Mouse (Mus musculus) ES-Bruce4 (cell line): Measurements from ENCODE around the gene Epdr1. TPM values are rescaled to one million over a fixed set of nuclear protein-coding genes. Genes with fewer than 3 reads are reported as not detected.
"Not testable (repeated sequence)": the region's sequence is repeated elsewhere in the genome, so short reads cannot be mapped to it uniquely, and the experiment has no call there.

Experiments used
- H3K27ac ChIP-seq: 2 replicates; pipeline ENCODE4 v1.5.1; 2012; ENCODE audit warnings: low read length, inconsistent platforms; ENCODE audit not compliant: insufficient read depth
- H3K27me3 ChIP-seq: 2 replicates; pipeline ENCODE4 v1.6.1; 2012; ENCODE audit warnings: mild to moderate bottlenecking, low read length, inconsistent platforms; ENCODE audit not compliant: control insufficient read depth, poor library complexity, insufficient read depth, severe bottlenecking
- H3K36me3 ChIP-seq: 2 replicates; pipeline ENCODE4 v1.6.1; 2012; ENCODE audit warnings: inconsistent platforms, mild to moderate bottlenecking, low read length, moderate library complexity; ENCODE audit not compliant: control insufficient read depth, poor library complexity, insufficient read depth, severe bottlenecking
- H3K4me1 ChIP-seq: one replicate; pipeline ENCODE4 v1.8.1; 2011; ENCODE audit warnings: low read length; ENCODE audit not compliant: control insufficient read depth, insufficient read depth
- H3K4me3 ChIP-seq: 2 replicates; pipeline ENCODE4 v1.5.1; 2011; ENCODE audit warnings: low read depth, mild to moderate bottlenecking, low read length
- H3K9ac ChIP-seq: 2 replicates; pipeline ENCODE4 v1.6.1; 2012; ENCODE audit warnings: low read depth, mild to moderate bottlenecking, inconsistent platforms; ENCODE audit not compliant: poor library complexity, severe bottlenecking
- H3K9me3 ChIP-seq: replicated peaks from 2 replicates; pipeline ENCODE4 v1.6.1; 2012; ENCODE audit warnings: mild to moderate bottlenecking, low read length, inconsistent platforms; ENCODE audit not compliant: control insufficient read depth, poor library complexity, insufficient read depth, severe bottlenecking
- CTCF ChIP-seq: IDR thresholded peaks from one replicate; pipeline ENCODE4 v1.8.1; 2011; ENCODE audit warnings: low read depth, low read length
- EP300 ChIP-seq: IDR thresholded peaks from 2 replicates; pipeline ENCODE4 v1.6.1; 2011; ENCODE audit warnings: low read depth, low read length; ENCODE audit not compliant: insufficient read depth
- POLR2A ChIP-seq: IDR thresholded peaks from one replicate; pipeline ENCODE4 v1.8.1; 2011; ENCODE audit warnings: low read length; ENCODE audit not compliant: insufficient read depth
- polyA plus RNA-seq: library from polyadenylated mRNA; stranded (reverse); fragments of >200 nt; gene quantifications from 2 replicates; pipeline ENCODE4 v1.2.4, GENCODE M21; 2011; ENCODE audit warnings: low read depth; ENCODE audit not compliant: missing spikeins, insufficient read depth, insufficient read length

Epdr1 gene
- polyA plus RNA-seq, 1 experiment = 2.5 TPM

- H3K27me3 ChIP-seq = no peaks in the 10 kb centered on the region
- TF ChIP-seq POLR2A = no peak
- peaks cover 2% of the 10 kb centered on the region for H3K4me1 ChIP-seq
- no peak overlapping the region for H3K4me3 ChIP-seq
- no peak overlapping the region for H3K9ac ChIP-seq
- no peaks in the 10 kb centered on the region for H3K36me3 ChIP-seq
- no peaks in the 10 kb centered on the region for H3K9me3 ChIP-seq
- no peak overlapping the region for H3K27ac ChIP-seq
These were observed 20.5 kb downstream of the Epdr1 start for GRCm38 (mm10) chr13:19599242-19599641.

- H3K9ac ChIP-seq = no peak overlapping the region
- H3K4me3 ChIP-seq = no peak overlapping the region
- no peaks in the 10 kb centered on the region for H3K9me3 ChIP-seq
- TF ChIP-seq CTCF (no peak), POLR2A (no peak)
- H3K27me3 ChIP-seq = no peaks in the 10 kb centered on the region
- H3K27ac ChIP-seq = no peak overlapping the region
- peaks cover 2% of the 10 kb centered on the region for H3K4me1 ChIP-seq
- no peaks in the 10 kb centered on the region for H3K36me3 ChIP-seq
These were observed 24.6 kb downstream of the Epdr1 start for GRCm38 (mm10) chr13:19595141-19595540.

GRCm38 (mm10) chr13:19590996-19591759 is 28.5 kb downstream of the Epdr1 start:
- H3K9ac ChIP-seq = no peak overlapping the region
- no peaks in the 10 kb centered on the region for H3K9me3 ChIP-seq
- H3K4me1 ChIP-seq = no peaks in the 10 kb centered on the region
- H3K36me3 ChIP-seq = no peaks in the 10 kb centered on the region
- no peak overlapping the region for H3K4me3 ChIP-seq
- TF ChIP-seq EP300 = no peak
- TF ChIP-seq CTCF = no peak
- no peak for TF ChIP-seq POLR2A
- H3K27me3 ChIP-seq = no peaks in the 10 kb centered on the region
- no peak overlapping the region for H3K27ac ChIP-seq

- H3K4me1 ChIP-seq = no peaks in the 10 kb centered on the region
- H3K27ac ChIP-seq = no peak overlapping the region
- H3K4me3 ChIP-seq = no peak overlapping the region
- H3K27me3 ChIP-seq = no peaks in the 10 kb centered on the region
- H3K36me3 ChIP-seq = no peaks in the 10 kb centered on the region
- no peak overlapping the region for H3K9ac ChIP-seq
- peaks cover 13% of the 10 kb centered on the region; the same call in 1 of the 2 replicates for H3K9me3 ChIP-seq
- TF ChIP-seq CTCF (no peak), EP300 (no peak)
These were observed 43.8 kb downstream of the Epdr1 start for GRCm38 (mm10) chr13:19575947-19576346.

- H3K36me3 ChIP-seq, H3K4me1 ChIP-seq, H3K9ac ChIP-seq, H3K27me3 ChIP-seq, H3K27ac ChIP-seq, H3K4me3 ChIP-seq: not testable (repeated sequence)
- H3K9me3 ChIP-seq = peaks cover 13% of the 10 kb centered on the region; the same call in 1 of the 2 replicates
These were observed 45.0 kb downstream of the Epdr1 start for GRCm38 (mm10) chr13:19574723-19575122.

GRCm38 (mm10) chr13:19570166-19570565 is 49.6 kb downstream of the Epdr1 start:
- not testable (repeated sequence) for H3K4me3 ChIP-seq, H3K9ac ChIP-seq, H3K27ac ChIP-seq, H3K4me1 ChIP-seq, H3K36me3 ChIP-seq, H3K27me3 ChIP-seq
- H3K9me3 ChIP-seq = peaks cover 13% of the 10 kb centered on the region; the same call in 1 of the 2 replicates
